Mouse (Mus musculus): ENCODE results near the gene Dop1b.

Gene Dop1b

GRCm38 (mm10) chr16:93795391-93795790, 83.7 kb downstream of the Dop1b start:
- CTCF ChIA-PET: no interaction called here

DNA sequence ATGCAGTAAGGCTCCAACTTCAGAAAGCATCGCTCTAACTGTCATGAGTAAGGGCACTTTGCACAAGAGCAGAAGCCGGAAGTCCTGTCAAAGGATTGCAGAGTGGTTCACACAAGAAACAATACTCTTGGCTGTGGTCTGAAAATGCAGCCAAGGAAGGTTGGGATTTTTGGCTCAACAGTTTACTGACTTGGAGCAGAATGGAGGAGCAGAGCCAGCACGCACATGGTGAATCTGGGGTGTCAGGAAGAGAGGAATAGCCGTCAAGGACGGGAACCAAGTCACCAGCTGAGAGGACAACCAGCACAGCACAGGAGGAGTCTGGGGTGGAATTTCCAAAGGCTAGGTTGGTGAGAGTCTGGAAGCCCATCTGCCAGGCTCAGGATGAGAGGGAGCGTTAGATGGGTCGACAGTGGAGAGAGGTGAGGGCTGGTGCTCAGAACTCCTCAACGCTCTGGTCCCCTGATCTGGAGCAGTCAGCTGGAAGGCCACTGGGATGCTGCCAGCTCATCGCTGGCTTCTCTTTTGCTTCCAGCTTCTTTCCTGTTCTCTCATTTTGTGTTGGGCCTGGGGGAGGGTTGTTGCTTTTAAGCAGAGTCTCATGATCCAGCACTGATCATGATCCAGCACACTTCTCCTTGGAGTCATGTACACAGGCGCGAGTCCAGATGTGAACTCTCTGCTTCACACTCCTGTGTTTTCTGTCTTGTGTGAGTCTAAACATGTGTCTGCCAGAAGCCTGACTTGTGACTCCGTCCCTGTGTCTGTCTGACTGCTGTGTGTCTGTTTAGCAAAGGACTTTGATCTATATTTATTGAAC, 85.5 kb downstream of the Dop1b start:
- CTCF ChIA-PET: interaction anchor here (0.6 kb wide), 1 partner anchor 18 kb away, joined by 8 read pairs; no protein-coding TSS in a partner anchor

DNA sequence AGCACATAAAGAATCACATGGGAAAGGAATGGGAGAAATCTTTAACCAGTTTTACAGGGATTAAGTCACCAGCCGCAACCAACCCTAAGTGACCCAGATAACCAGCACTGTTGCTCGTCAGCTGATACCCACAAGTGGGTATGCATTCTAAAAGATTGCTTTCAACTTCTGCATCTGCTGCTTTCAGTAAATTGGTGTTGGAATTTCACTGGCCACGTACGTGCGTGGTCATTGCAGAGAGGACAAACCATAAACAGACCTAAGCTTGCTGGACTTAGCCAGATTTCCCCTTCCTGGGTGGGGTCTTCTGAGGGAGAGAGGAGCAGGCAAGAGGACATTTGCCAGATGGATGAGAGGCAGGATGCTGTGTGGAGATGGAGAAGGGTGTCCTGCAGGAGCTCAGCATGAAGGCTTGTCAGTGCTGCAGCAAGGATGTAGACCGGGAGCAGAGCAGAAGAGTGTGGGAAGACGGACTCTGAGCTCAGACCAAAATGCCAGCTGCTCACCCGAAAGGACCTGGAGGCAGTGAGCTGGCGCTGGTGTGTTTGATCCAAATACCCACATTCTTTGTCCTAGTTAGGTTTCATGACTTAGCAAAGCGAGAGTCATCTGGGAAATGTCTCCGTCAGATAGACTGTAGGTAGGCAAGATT, 86.3 kb downstream of the Dop1b start:
- CTCF ChIA-PET: interaction anchor here (0.6 kb wide), 1 partner anchor 17 kb away, joined by 8 read pairs; no protein-coding TSS in a partner anchor

DNA sequence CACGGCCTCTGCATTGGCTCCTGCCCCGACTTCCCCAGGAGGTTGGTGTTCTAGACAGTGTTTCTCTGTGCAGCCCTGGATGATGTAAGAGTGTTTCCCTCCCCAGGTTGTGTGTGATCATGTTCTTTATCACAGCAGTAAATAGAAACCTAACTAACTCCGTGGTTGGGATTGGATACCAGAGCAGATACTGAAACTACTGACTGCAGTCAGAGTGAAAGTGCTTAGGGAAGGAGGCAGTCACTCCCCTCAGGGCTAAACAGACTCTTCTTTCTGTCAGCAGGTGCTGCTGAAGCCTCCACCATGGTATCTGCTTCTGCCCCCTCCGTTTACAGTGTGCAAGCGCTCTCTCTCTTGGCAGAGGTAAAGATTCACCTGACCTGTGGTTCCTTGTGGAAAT, 86.9 kb downstream of the Dop1b start:
- CTCF ChIA-PET: no interaction called here

DNA sequence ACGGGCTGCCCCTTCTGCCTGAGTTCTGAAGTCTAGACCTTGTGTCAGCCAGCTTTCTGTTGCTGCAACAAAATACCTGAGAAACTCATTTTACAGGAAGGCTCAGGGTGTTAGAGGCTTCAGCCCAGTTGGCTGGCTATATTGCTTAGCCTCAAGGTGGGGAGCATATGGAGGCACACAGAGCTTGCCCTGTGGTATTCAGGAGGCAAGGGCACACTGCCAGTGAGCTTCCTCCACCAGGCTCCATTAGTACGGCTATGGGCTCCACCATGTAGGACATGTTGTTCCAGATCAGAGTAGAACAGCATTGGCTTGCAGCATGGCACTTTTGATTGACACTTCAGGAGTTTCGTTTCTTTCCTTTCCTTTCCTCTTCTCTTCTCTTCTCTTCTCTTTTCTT, 87.4 kb downstream of the Dop1b start:
- CTCF ChIA-PET: no interaction called here

DNA sequence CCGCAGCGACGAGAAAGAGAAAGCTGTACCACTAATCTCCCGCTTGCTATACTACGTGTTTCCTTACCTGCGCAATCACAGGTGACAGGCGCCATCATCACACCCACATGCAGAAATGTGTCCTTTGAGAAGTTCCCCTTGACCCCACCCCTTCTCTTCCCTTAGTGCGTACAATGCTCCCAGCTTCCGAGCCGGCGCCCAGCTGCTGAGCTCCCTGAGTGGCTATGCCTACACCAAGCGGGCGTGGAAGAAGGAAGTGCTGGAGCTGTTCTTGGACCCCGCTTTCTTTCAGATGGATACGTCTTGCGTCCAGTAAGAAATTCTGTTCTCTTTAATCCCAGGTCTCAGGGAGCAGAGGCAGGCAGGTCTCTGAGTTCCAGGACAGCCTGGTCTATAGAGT, 88.2 kb downstream of the Dop1b start:
- CTCF ChIA-PET: interaction anchor here (0.7 kb wide), 1 partner anchor 15 kb away, joined by 4 read pairs; no protein-coding TSS in a partner anchor

- CTCF ChIA-PET: no interaction called here
Observed at GRCm38 (mm10) chr16:93807167-93807566, 95.5 kb downstream of the Dop1b start.

DNA sequence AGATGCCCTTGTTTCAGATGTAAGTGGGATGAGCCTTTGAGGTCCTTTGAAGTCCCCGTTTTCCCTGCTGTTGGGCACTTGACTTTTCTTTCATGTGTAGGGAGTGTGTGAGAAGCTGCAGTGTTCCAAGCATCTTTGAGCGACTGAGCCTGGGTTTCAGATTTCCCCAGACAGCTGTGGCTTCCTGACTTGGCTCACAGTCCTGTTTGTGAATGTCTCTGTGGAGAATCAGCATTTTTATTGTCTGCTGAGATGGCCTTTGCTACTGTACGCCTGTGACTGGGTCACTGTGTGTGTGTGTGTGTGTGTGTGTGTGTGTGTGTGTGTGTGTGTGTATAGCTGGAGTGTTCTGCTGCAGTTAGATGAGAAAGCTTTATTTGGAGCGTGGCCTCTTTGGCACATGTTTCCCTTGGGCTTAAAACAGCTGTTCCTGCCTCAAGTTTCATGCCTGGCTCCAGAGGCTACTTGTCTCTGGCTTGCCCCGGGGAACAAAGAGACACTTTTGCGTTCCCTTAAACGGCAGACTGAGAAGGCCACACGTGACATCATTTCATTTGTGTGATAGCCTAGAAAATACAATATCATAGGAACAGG, 96.4 kb downstream of the Dop1b start:
- CTCF ChIA-PET: no interaction called here

GRCm38 (mm10) chr16:93815856-93816736, 104.4 kb downstream of the Dop1b start:
- CTCF ChIA-PET: interaction anchor here (0.7 to 0.8 kb wide), 3 partner anchors 30 to 429 kb away, joined by 3 to 10 read pairs (median 10); no protein-coding TSS in a partner anchor

GRCm38 (mm10) chr16:93816861-93817260, 105.2 kb downstream of the Dop1b start:
- CTCF ChIA-PET: interaction anchor here (0.7 kb wide), 1 partner anchor 156 kb away, joined by 10 read pairs; no protein-coding TSS in a partner anchor

DNA sequence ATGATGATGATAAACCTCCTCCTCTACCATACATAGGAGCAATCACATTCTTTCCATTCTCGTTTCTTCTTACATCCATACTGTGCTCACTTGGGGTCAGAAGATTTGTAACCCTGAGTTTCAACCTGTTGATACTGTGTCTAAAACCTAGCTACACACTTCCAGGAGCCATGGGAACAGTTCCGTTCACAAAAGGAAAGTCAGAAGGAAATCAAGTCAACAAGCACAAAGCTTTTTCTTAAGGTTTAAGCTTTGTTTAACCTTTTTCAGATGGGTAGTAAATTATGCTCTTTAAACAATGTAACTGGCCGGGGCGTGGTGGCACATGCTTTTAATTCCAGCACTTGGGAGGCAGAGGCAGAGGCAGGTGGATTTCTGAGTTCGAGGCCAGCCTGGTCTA, 105.7 kb downstream of the Dop1b start:
- CTCF ChIA-PET: no interaction called here

DNA sequence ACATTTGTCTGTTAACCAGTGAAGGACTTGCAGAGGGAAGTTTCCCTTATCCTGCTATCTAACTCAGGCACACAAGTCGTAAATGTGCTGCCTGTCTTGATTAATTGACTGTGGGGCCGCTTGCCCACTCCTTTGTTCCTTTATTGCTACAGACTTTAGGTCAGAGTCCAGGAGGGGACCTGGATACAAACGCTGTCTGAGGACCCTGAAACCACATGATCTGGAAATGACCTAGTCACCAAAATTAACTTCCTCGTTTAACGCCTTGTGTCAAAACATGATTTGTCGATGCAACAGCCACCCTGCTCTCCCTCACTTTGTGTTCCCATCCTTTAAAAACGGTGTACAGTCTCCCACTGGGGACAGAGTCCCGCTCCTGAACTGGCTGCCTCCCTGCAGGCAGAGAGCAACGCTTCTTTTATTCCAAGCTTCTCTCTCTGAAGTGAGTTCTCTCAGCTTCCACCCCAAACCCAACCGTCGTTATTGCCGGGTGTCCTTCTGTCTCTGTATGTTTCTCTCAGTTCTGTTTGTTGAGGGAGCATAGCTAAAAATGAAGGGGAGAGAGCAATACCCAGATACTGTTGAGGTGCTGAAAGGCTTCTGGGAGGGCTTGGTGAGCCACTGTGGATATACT, 107.1 kb downstream of the Dop1b start:
- CTCF ChIA-PET: no interaction called here

DNA sequence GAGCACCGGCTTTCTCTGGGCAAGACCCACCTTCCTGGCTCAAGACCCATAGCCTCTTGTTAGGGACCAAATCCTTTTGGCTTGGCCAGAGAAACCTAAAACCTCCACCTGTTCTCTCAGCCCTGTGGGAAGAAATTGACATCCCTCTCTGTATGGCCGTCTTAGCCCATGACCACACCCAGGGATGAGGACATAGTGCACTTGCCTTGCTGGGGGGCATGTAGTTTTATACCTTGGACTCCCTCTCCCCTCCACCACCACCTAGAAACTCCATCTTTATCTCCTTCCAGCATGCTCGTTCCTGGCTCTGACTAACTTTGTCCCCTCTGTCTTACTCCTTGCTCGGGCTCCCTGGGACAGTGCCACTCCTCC, 107.6 kb downstream of the Dop1b start:
- CTCF ChIA-PET: no interaction called here

DNA sequence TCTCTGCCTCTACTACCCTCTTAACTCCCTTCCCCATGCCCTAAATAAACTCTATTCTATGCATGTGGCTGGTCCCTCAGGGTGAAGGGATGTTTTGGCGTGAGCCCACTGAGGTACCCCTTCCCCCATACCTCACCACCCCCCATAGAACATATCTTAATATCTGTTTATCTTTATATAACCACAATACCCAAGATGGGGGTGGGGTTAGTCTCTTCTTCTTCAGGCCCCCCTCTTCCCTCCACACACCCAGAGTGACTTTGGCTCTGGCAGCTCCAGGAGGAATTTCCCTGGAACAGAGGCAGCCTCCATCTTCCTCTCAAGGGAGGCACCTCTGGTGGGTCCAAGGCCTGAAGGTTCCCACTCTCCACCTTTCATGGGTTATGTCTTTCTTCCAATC, 108.3 kb downstream of the Dop1b start:
- CTCF ChIA-PET: no interaction called here

DNA sequence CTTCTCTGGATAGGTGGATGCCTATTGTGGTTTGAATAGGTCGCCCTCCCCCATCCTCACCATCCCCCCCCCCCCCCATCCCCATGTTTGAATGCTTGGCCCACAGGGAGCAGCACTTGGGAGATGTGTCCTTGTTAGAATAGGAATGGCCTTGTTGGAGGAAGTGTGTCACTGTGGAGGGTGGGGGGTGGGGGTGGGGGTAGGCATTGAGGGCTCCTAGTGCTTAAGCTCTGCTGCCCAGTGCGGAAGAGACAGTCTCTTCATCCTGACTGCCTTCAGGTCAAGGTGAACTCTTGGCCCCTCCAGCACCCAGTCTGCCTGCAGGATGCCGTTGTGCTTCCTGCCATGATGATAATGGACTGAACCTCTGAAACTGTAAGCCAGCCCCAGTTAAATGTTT, 110.0 kb downstream of the Dop1b start:
- CTCF ChIA-PET: no interaction called here

GRCm38 (mm10) chr16:93822433-93823225, 110.9 kb downstream of the Dop1b start:
- CTCF ChIA-PET: interaction anchor here (0.5 kb wide), 1 partner anchor 151 kb away, joined by 3 read pairs; no protein-coding TSS in a partner anchor

DNA sequence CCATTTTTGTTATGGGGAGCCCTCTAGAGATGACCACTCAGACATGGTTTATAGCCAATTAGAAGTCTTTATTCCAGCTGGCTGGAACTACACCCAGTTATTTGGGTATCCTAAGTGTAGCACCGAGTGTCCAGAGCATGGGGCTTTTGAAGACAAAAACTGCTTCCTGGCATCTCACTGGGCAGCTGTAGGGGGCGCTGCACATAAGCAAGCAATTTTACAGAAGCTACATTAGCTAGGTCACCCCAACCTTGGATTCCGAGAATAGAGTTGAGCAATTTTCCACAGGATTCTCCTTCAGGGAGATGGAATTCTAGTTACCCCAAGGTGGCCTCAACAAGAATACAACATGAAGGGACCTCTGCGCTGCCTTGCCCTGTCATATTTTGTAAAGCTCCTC, 113.1 kb downstream of the Dop1b start:
- CTCF ChIA-PET: no interaction called here

DNA sequence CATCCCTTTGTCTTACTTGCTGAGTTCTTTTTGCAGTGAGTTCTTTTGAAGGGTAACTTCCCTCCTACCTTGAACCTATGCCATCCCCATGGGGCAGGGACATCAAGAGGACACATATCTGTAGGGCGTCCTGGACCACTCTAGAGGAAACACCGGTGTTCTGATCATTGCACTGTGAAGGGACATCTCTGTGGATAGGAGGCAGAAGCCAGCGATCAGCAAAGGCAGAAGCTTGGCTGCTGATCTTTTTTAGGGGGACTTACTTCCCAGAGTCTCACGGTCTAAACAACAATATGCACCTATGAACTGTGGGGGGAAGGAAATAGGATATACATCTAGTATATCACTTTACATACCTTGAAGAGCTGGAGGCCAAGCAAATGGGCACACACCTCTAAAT, 113.8 kb downstream of the Dop1b start:
- CTCF ChIA-PET: no interaction called here

DNA sequence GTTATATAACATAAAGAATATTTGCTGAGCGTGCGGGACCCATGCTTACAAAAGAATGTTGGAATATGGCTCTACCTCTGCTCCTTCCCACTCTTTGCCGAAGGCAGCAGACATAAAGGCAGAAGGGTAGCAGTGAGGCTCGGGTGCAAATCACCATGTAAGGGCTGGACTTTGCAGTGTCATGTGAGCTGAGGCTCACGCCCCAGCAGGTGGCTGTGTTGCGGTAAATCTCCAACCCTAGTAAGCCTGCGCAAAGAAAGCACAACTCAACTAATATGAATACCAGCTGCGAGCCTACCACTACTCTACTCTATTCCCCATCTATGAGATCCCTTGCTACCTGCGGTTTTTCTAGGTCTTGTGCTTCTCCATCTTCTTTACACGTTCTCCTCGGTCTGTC, 114.3 kb downstream of the Dop1b start:
- CTCF ChIA-PET: no interaction called here

DNA sequence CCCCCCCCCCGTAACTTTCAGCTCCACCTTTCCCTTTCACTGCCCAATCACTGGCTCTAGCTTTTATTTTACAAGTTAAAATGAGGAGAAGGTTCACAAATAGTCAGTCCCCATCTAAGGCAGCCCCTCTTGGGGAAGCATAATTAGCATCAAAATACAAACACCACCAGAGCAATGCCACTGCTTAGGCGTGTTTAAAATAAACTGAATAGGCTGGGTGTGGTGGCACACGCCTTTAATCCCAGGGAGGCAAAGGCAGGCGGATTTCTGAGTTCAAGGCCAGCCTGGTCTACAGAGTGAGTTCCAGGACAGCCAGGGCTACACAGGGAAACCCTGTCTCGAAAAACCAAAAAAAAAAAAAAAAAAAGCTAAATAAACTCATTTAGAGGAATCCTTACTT, 114.8 kb downstream of the Dop1b start:
- CTCF ChIA-PET: interaction anchor here (0.7 kb wide), 1 partner anchor 12 kb away, joined by 3 read pairs; no protein-coding TSS in a partner anchor

Measured in spleen, embryonic (tissue).